Mouse (Mus musculus) frontal cortex, postnatal 36 days (tissue): ENCODE data around the gene Pdf.

Experiments
- DNase-seq, 2 experiments: peaks; one replicate each; pipeline ENCODE4 v3.0.0; 2022; ENCODE audit warnings: low spot score in 2 of 2

Pdf gene

GRCm38 (mm10) chr8:107048061-107048941 lies at the start of gene Pdf:
Gene Pdf, minus strand, starts transcription at chr8:107048614.
- DNase-seq = peak; percentile 88 to 89

- DNase-seq = peak; percentile 92 to 97
Observed at GRCm38 (mm10) chr8:107096366-107097036, 48.1 kb upstream of the Pdf start, which contains the start of gene Terf2. Gene Terf2, minus strand, starts transcription at chr8:107096547.

- no peak for DNase-seq
Observed at GRCm38 (mm10) chr8:107095717-107096365, 47.4 kb upstream of the Pdf start.

GRCm38 (mm10) chr8:107090531-107090930 lies 42.1 kb upstream of the Pdf start:
- no peak for DNase-seq

- DNase-seq = no peak
Observed at GRCm38 (mm10) chr8:107088526-107089063, 40.2 kb upstream of the Pdf start.

- no peak for DNase-seq
Observed at GRCm38 (mm10) chr8:107086018-107086417, 37.6 kb upstream of the Pdf start.

- DNase-seq = no peak
Observed at GRCm38 (mm10) chr8:107085358-107085757, 36.9 kb upstream of the Pdf start.

GRCm38 (mm10) chr8:107076239-107076888 lies 27.9 kb upstream of the Pdf start:
- DNase-seq = no peak

GRCm38 (mm10) chr8:107074128-107074527 lies 25.7 kb upstream of the Pdf start:
- no peak for DNase-seq

GRCm38 (mm10) chr8:107073706-107074105 lies 25.3 kb upstream of the Pdf start:
- no peak for DNase-seq

GRCm38 (mm10) chr8:107065511-107066496 lies 17.4 kb upstream of the Pdf start, which contains the start of gene Tmed6:
Gene Tmed6, minus strand, starts transcription at chr8:107065644.
- no peak for DNase-seq

- no peak for DNase-seq
Observed at GRCm38 (mm10) chr8:107062613-107063012, 14.2 kb upstream of the Pdf start.

- no peak for DNase-seq
Observed at GRCm38 (mm10) chr8:107056973-107057369, 8.6 kb upstream of the Pdf start.

- DNase-seq = peak; percentile 97 to 98
Observed at GRCm38 (mm10) chr8:107056076-107056972, 7.9 kb upstream of the Pdf start, which contains the start of the genes Cog8 and Nip7. Gene Cog8, minus strand, starts transcription at chr8:107056689. Gene Nip7, plus strand, starts transcription at chr8:107056877.

GRCm38 (mm10) chr8:107052046-107052445 lies 3.6 kb upstream of the Pdf start:
- DNase-seq = no peak

GRCm38 (mm10) chr8:107049480-107049879 lies 1.1 kb upstream of the Pdf start:
- DNase-seq = no peak

GRCm38 (mm10) chr8:107046976-107047375 lies 1.4 kb downstream of the Pdf start:
- no peak for DNase-seq

GRCm38 (mm10) chr8:107045478-107045877 lies 2.9 kb downstream of the Pdf start:
- DNase-seq = no peak

- no peak for DNase-seq
Observed at GRCm38 (mm10) chr8:107040632-107041031, 7.8 kb downstream of the Pdf start.
